Mouse (Mus musculus): ENCODE results near the gene Ank3. TPM values are rescaled to one million over a fixed set of nuclear protein-coding genes. Genes with fewer than 3 reads are reported as not detected.
"Not testable (repeated sequence)": the region's sequence is repeated elsewhere in the genome, so short reads cannot be mapped to it uniquely, and the experiment has no call there.

Gene Ank3
- total RNA-seq, 2 experiments from 2014 or later = 497 to 550 TPM

DNA sequence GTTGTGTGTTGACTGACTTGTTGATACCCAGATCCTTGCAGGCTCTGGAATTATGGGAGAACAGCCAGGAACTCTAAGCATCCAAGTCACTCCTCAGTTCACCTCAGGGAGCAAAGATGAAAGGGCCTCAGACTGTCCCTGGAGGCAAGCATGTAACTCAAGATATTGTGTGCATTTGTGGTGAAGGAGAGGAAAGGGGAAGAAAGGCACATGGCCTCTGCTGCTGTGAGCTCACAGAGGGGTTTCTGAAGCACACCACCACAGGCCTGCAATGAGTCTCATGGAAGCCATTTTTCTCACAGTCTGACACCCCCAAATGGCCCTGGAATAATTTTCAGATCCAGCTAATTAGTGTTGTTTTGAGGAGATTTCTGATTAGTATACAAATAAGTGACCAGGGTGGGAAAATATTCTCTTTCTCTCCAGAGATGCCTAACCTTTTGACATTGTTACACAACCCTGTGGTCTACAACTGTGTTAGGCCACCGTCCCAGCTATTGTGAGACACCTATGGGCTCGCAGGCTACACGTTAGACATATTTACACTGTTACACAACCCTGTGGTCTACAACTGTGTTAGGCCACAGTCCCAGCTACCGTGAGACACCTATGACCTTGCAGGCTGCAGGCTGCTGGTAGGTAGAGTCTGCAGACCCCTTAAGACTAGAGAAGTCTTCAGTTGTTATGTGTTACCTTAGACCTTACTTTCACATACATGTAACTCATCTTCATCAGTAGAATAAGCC is 485.5 kb downstream of the Ank3 start:
- intact Hi-C loops (cut with DNase I) = no loop called here
- no peak for DNase-seq (ENCODE audit: low spot score in 2 of 2)

DNA sequence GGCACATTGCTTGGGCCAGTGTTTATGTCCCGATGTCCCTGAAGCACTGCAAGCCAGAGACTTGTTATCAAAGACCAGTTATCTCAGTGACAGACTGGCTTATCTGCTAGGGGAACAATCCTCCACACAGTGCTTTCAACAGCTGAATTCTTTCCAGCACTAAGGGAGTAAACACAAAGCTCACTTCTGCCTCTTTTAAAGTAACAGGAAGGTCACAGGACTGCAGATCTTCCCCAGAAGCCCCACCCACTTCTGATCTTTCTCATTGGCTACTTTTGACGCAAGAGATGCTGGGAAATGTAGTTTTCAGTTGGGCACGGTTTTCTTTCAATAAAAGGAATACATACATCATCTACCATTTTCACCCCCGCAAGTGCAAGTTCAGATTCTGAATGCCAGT is 489.8 kb downstream of the Ank3 start:
- intact Hi-C loops (cut with DNase I) = no loop called here
- peak; percentile 39 to 76 for DNase-seq (ENCODE audit: low spot score in 2 of 2)

DNA sequence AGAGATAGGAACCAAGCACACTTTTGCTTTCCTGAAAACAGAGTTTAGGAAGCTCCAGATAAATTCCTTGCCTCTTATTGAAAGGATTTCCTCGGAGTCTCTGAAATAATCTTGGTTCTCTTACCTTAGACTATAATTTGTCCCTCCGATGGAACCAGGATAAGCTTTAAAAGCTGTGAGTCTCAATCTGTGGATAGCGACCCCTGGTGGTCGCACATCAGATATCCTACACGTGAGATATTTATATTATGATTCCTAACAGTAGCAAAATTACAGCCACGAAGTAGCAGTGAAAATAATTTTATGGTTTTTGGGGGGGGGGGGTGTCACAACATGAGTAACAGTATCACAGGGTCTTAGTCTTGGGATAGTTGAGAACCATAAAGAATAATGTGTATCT is 491.2 kb downstream of the Ank3 start:
- intact Hi-C loops (cut with DNase I) = loop anchor here (5.0 kb wide), 1 partner anchor 73 kb away; no protein-coding TSS in a partner anchor
- DNase-seq (ENCODE audit: low spot score in 2 of 2) = no peak

DNA sequence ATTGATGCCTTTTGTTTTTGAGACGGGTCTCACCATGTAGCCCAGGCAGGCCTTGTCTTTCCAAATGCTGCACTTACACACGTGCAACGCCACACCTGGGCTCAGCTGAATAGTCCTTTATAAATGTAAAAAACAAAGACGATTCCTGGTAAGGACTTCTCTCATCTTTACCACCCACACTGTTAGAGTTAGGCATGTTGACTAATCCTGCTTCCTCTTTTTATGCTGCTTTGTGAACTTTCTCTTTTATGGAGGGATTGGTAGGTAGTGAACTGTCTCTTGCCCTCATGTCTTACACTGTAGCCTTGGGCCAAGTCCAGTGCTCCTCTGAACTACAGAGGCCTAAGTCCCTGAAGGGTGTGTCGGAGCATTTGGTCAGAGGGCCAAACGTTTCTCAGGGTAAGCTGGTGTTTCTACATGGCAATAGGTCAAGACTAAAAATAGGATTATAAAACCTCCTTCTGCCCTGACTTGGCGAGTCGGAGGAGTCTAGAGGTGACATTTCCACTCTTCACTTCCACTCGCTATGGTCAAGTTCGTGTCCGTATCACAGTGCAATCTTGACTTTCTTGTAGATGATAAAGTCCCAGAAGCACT is 491.9 kb downstream of the Ank3 start:
- DNase-seq (ENCODE audit: low spot score in 2 of 2) = no peak
- intact Hi-C loops (cut with DNase I) = loop anchor here (5.0 kb wide), 1 partner anchor 72 kb away; no protein-coding TSS in a partner anchor

DNA sequence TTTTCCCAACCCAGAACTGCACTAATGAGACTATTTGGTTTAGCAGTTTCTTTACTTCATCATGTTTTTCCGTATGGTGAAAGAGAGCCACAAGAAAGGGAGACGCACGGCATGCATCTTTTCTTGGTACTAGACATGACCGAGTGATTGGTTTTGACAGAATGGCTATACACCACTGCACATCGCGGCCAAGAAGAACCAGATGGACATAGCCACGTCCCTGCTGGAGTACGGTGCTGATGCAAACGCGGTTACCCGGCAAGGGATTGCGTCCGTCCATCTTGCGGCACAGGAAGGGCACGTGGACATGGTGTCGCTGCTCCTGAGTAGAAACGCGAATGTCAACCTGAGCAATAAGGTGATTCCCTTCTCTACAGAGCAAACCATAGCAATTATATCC is 493.6 kb downstream of the Ank3 start:
- DNase-seq (ENCODE audit: low spot score in 2 of 2) = no peak
- intact Hi-C loops (cut with DNase I) = loop anchor here (5.0 kb wide), 1 partner anchor 70 kb away; no protein-coding TSS in a partner anchor

DNA sequence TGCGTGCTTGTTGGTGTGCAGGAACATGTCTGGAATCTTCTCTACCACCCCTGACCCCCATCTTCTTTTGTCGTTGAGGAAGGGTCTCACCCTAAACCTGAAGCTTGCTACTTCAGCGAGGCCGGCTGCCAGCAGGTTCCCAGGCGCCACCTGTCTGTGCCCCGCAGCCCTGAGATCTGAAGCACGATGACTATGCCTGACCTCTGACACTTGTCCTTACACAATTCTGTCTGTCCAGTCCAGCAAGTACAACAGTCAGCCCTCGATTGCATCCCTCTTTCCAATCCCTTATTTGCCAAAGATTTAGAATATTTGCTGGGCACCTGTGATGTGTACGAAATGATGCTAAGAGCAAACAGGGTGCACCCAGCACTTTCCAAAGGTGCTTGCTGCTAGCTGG is 497.0 kb downstream of the Ank3 start:
- no peak for DNase-seq (ENCODE audit: low spot score in 2 of 2)
- intact Hi-C loops (cut with DNase I) = no loop called here

DNA sequence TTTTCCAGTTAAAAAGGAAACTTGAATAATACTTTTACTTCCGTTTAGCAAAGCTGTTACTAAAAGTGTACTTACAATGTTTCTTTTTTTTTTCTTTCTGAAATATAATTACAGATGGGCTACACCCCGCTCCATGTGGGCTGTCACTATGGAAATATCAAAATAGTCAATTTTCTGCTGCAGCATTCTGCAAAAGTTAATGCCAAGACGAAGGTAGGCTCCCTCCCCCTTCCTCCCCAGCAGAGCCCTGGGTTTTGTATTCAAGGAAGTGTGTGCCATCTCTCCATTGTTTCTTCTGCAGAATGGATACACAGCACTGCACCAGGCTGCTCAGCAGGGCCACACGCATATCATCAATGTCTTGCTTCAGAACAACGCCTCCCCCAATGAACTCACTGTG is 499.4 kb downstream of the Ank3 start:
- peak; percentile 50 to 88 for DNase-seq (ENCODE audit: low spot score in 2 of 2)
- intact Hi-C loops (cut with DNase I) = no loop called here

DNA sequence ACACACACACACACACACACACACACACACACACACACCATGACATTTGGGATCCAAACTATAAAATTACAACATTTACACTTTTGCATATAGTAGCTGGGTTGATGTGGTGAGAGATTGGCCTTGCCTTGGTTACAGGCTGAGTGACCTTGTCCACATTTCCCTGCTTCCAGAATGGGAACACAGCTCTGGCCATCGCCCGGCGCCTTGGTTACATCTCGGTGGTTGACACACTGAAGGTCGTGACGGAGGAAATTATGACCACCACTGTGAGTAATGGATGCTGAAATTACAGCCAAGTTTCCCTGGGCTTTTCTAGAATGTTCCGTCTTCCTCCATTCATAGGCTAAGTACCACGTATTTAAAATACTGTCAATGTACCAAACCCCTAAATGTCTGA is 500.2 kb downstream of the Ank3 start:
- intact Hi-C loops (cut with DNase I) = no loop called here
- DNase-seq (ENCODE audit: low spot score in 2 of 2) = no peak

DNA sequence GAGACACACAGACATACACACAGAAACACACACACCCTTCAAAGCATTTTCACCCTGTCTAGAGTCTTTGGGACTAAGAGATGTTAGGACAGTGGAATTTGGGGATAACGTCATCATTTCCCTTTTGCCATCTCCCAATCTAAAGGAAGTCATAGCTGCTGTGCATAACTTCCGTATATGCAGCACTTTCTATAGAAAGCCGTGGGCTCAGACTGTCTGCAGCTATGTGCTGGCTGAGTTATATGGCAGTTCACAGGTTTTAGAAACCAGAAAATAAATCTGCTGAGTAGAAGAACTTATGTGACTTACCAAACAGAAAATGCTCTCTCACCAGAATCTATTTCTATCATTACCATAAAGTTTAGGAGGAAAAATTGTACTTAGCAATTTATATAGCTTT is 501.2 kb downstream of the Ank3 start:
- intact Hi-C loops (cut with DNase I) = no loop called here
- peak in 1 of 2 experiments; percentile 79 for DNase-seq (ENCODE audit: low spot score in 2 of 2)

DNA sequence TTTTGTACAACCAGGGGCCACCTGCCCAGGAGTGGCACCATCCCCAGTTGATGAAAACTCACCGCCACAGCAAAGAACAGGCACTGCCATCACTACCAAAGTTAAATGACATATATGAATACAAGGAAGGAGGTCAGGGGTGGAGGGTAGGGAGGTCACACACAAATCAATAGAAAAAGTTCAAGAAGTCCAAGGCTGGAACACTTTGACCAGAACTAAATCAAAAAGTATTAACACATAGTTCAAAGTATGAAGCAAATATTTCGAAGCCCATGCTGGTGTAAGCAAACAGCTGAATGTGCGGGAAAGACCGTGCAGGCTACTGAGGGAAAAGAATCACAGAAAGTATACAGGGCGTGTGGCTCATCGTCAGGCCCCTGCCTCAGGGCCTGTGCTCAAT is 503.5 kb downstream of the Ank3 start:
- intact Hi-C loops (cut with DNase I) = no loop called here
- no peak for DNase-seq (ENCODE audit: low spot score in 2 of 2)

DNA sequence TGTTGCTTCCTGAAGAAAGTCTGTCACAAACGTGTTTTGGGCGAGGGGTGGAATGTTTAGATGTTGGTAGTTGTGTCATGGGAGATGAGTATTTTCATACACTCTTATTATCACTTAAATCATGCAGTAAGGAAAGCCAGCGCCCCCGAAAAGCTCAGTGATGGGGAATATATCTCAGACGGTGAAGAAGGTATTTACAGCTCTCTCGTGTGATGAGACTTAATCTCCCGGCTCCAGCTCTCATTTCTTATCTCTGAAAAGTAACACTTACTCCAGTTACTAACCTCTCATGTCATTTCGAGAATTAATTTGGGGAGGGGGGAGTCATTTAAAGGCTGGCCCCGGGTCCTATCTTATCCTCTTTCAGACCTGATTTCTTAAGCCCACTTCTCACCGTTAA is 505.7 kb downstream of the Ank3 start:
- no peak for DNase-seq (ENCODE audit: low spot score in 2 of 2)
- intact Hi-C loops (cut with DNase I) = no loop called here

DNA sequence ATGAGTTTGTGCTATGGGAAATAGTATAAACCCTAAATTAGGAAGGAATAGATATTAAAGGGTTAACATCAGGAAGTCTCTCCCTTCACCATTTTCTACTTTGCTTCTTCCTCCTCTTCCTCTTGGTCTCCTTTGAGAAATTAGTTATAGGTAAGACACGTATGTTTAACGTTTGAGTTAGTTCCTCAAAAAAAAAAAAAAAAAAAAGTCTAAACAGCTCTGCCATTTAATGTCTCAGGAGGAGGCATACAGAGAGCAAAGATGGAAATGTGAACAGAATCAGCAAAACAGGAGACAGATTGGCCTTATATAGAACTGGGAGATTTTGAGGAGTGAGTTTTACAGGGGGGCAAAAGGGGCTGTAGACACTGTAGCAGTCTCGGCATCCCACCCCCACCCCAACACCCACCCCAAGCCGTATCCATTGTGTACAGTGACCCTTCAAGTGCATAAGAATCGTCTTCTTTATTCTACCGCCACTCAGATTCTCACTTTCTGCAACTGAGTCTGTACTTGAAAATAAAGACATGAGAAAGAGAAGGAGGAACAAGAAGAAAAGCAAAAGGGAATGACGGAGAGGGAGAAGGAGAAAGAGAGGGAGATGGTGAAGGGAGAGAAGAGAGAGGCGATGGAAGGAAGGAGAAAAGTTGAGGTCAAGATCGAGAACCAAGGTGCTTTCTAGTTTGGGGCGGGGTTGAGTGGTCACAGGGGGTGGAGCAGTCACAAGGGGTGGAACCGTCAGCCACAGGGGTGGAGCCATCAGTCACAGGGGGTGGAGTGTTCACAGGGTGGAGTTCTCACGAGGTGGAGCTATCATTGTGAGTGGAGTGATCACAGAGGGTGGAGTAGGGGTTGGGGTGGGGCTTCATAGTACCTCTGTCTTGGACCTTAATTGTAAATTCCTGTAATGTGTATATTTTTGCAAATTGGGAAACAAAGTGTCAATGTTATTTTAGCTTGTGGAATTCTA is 509.5 kb downstream of the Ank3 start:
- intact Hi-C loops (cut with DNase I) = no loop called here
- DNase-seq (ENCODE audit: low spot score in 2 of 2) = no peak

DNA sequence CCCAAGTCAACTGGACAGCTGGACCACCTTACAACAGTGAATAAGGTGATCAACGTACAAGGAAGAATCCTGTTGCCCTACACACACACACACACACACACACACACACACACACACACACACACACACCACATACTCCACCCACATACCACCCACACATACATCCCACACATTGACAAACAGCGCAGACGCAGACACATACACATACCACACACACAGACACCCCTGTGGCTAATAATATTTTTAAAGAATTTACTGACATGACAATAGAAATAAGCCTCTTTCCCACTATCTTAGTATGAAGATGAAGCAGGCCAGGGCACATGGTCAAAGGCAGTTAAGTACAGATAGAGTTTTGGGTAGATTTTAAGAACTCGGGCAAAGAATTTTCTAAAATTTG is 511.3 kb downstream of the Ank3 start:
- intact Hi-C loops (cut with DNase I) = loop anchor here (5.0 kb wide), 1 partner anchor 57 kb away; no protein-coding TSS in a partner anchor
- DNase-seq (ENCODE audit: low spot score in 2 of 2) = no peak

DNA sequence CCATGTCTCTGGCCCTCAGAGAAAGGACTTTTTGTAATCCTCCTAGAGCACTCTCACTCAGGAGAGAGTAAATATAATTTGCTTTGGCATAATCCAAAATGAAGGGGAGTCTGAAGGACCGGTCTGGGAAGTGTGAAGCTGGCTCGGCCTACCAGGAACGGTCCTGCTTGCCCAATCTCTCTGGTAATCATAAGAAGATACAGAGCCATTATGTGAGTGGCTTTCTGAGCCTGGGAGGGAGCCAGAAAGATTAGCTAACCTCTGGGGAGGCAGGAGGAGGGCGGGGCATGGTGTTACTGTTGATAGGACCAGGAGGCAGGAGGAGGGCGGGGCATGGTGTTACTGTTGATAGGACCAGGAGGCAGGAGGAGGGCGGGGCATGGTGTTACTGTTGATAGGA is 511.7 kb downstream of the Ank3 start:
- intact Hi-C loops (cut with DNase I) = loop anchor here (5.0 kb wide), 1 partner anchor 57 kb away; no protein-coding TSS in a partner anchor
- not testable (repeated sequence) for DNase-seq (ENCODE audit: low spot score in 2 of 2)

DNA sequence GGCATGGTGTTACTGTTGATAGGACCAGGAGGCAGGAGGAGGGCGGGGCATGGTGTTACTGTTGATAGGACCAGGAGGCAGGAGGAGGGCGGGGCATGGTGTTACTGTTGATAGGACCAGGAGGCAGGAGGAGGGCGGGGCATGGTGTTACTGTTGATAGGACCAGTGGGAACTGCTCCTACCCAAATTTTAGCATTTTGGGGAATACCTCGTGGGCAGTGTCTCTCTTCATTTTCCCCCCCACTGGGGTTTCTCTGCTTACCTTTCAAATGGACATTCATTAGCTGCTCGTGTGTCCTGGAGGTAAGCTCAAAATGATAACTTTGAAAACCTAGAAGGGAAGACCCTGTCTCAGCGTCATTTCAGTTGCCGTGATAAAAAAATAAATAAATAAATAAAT is 512.2 kb downstream of the Ank3 start:
- intact Hi-C loops (cut with DNase I) = loop anchor here (5.0 kb wide), 1 partner anchor 57 kb away; no protein-coding TSS in a partner anchor
- not testable (repeated sequence) for DNase-seq (ENCODE audit: low spot score in 2 of 2)

DNA sequence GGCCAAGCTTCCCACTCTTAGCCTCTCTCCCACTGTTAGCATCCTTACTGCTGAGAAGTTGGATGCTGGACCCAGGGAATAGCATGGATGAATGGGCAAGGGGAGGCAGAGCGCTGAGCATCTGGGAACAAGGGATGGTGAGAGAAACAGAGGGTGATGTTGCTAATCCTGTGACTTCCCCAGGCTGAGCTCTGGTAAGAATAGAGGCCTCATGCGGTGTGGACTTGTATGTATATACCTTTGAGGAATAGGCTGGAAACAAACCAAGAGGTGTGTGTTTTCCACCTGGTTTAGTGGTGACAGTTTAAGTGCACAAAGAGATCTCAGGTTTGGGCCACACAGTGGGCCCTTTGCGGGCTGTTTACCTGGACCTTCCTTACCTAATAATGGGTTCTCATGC is 517.0 kb downstream of the Ank3 start:
- intact Hi-C loops (cut with DNase I) = no loop called here
- DNase-seq (ENCODE audit: low spot score in 2 of 2) = no peak

DNA sequence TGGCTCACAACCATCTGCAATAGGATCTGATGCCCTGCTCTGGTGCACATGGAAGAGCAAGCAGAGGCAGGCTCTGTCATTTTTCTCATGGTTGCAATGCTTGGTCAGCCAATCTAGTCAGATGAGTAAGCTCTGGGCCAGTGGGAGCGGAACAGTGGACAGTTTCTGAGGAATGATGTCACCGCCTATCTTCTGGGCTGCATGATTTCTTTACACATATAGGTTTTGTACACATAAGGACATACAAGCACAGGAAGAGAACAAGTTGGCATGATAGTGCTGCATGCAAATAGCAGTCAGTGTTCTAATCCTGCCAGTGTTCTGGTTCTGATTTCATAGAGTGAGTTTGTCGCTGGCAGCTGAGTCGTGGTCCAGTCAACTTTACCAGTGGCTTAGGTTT is 517.6 kb downstream of the Ank3 start:
- DNase-seq (ENCODE audit: low spot score in 2 of 2) = no peak
- intact Hi-C loops (cut with DNase I) = no loop called here

DNA sequence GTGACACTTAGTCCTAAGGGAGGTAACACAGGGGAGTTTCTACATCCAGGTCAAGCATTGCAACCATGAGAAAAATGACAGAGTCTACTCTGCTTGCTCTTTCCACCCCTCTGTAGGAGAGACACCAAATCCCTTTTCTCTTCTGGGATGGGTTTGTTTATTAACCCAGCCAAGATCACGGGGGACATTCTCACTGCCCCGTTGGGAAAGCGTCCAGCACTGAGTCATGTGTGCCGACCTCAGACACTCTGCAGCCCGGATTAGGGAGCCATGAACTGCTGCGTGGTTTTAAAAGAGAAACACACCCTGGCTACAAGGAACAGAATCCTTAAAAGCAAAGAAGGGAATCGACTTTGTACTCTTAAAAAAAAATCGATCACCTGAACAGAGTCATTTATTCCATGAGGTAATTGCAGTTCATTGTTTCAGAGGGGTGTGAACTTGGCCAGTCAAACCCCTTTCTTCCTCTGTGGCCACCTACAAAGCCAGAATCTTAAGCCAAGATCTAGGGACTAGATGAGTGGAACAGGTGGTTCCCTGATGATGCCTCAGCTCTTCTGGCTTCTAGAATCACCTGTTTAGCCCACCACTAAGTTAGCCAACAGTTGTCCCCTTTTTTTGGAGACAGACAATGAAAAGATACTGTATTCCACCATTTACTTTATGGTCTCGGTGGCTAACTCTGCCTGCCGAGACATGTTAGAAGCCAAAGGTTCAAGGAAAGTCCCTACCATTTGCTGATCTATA is 518.3 kb downstream of the Ank3 start:
- intact Hi-C loops (cut with DNase I) = no loop called here
- DNase-seq (ENCODE audit: low spot score in 2 of 2) = no peak

DNA sequence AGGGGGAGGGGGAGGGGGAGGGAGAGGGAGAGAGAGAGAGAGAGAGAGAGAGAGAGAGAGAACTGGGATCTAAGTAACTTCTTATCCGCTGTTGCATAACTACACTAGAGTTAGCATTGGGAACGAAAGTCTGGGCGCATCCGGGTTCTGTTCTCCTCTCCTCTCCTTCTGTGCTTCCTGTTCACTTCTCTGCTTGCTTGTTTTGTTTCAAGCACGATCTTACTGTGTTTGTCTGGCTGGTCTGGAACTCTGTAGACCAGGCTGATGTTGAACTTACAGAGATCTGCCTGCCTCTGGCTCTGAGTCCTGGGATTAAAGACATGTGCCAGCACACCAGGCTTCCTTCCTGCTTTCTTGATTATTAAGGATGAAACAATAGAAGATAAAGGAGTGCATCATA is 519.1 kb downstream of the Ank3 start:
- intact Hi-C loops (cut with DNase I) = no loop called here
- DNase-seq (ENCODE audit: low spot score in 2 of 2) = no peak

Measured in left cerebral cortex, postnatal 25 days (tissue).